8 mouse cellular contexts compared by ENCODE assay signal in the genomic region with DNA sequence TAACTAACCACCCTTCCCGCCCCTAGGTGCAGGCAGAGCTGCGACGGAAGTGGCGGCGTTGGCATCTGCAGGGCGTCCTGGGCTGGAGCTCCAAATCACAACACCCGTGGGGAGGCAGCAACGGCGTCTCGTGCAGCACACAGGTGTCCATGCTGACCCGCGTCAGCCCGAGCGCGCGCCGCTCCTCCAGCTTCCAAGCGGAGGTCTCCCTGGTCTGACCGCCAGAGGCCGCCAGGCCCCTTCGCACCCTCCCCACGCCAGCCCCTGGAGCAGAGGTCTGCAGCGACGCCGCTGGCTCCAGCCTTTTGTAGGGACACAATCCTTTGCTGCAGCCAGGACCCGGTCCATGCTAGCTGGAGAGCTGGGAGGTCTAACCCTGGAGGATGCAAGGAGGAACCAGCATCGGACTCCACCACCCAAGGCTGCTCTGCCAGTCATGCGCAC. TPM values are rescaled to one million over a fixed set of nuclear protein-coding genes. Genes with fewer than 3 reads are reported as not detected.
DNase-seq lines count a peak whose midpoint lies in the region; ATAC-seq and TF ChIP-seq lines count a peak whose summit lies in the region.

No protein-coding gene starts in this region.

- ATAC-seq in frontal cortex, adult (ENCODE audit: low TSS enrichment), result no peak
- no peak for ATAC-seq in intestine, postnatal 0 days
- ATAC-seq in neural tube, embryonic 13.5 days (ENCODE audit: low read depth), result peak; percentile 66

- H3K79me2 ChIP-seq in heart, adult 2 months (replicated peaks; ENCODE audit: control insufficient read depth, insufficient read depth, low read length), result no peaks in the 10 kb centered on the region

- intact Hi-C loops in heart, adult 2 months (cut with DNase I), result no loop called here

- H3K4me1 ChIP-seq in heart, adult 2 months (ENCODE audit: control insufficient read depth, insufficient read depth, low read length), result peaks cover 10% of the 10 kb centered on the region
- peaks cover 2% of the 10 kb centered on the region; the same call in 1 of the 2 replicates for H3K4me1 ChIP-seq in intestine, postnatal 0 days (replicated peaks; ENCODE audit: control insufficient read depth, insufficient read depth, low read length)
- H3K4me1 ChIP-seq in neural tube, embryonic 13.5 days (replicated peaks), result peaks cover 34% of the 10 kb centered on the region
- peaks cover 50% of the 10 kb centered on the region for H3K4me1 ChIP-seq in thymus, adult 2 months (replicated peaks; ENCODE audit: control insufficient read depth, insufficient read depth, low read length)

- H3K27ac ChIP-seq in heart, adult 2 months, result no peak overlapping the region
- no peak overlapping the region for H3K27ac ChIP-seq in intestine, postnatal 0 days (ENCODE audit: low read depth, low read length)
- H3K27ac ChIP-seq in neural tube, embryonic 13.5 days (replicated peaks), result no peak overlapping the region
- H3K27ac ChIP-seq in thymus, adult 2 months (ENCODE audit: control insufficient read depth, insufficient read depth, low read length), result peak overlapping the region; percentile 8; the same call in 1 of the 2 replicates

- no peak overlapping the region; the same call in 1 of the 2 replicates for H3K4me3 ChIP-seq in heart, adult 2 months
- peak overlapping the region; percentile 12; the same call in 1 of the 2 replicates for H3K4me3 ChIP-seq in intestine, postnatal 0 days (ENCODE audit: low read depth, low read length)
- peak overlapping the region; percentile 38 for H3K4me3 ChIP-seq in neural tube, embryonic 13.5 days
- H3K4me3 ChIP-seq in thymus, adult 2 months (ENCODE audit: control insufficient read depth, insufficient read depth, low read length), result peak overlapping the region; percentile 59

- TF ChIP-seq POLR2A in heart, adult 2 months (IDR thresholded peaks at IDR 0.05; ENCODE audit: insufficient read depth, low read depth, low read length), result no peak
- TF ChIP-seq POLR2A in thymus, adult 2 months (IDR thresholded peaks at IDR 0.05; ENCODE audit: control insufficient read depth, extremely low read depth, insufficient read depth, low read length, poor library complexity), result peak; percentile 25; the same call in 1 of the 2 replicates

- no peaks in the 10 kb centered on the region for H3K27me3 ChIP-seq in heart, adult 2 months (ENCODE audit: control insufficient read depth, insufficient read depth, low read length)
- H3K27me3 ChIP-seq in intestine, postnatal 0 days (replicated peaks; ENCODE audit: control insufficient read depth, insufficient read depth, low read length), result no peaks in the 10 kb centered on the region
- peaks cover 39% of the 10 kb centered on the region for H3K27me3 ChIP-seq in neural tube, embryonic 13.5 days
- no peaks in the 10 kb centered on the region for H3K27me3 ChIP-seq in thymus, adult 2 months (ENCODE audit: control insufficient read depth, insufficient read depth, low read length)

- no peaks in the 10 kb centered on the region for H3K36me3 ChIP-seq in heart, adult 2 months (ENCODE audit: control insufficient read depth, insufficient read depth, low read length)
- H3K36me3 ChIP-seq in intestine, postnatal 0 days (ENCODE audit: control insufficient read depth, insufficient read depth), result peaks cover 21% of the 10 kb centered on the region; the same call in 1 of the 2 replicates
- no peaks in the 10 kb centered on the region for H3K36me3 ChIP-seq in neural tube, embryonic 13.5 days
- no peaks in the 10 kb centered on the region for H3K36me3 ChIP-seq in thymus, adult 2 months (ENCODE audit: control insufficient read depth, insufficient read depth, low read length)

- TF ChIP-seq CTCF in heart, adult 2 months (IDR thresholded peaks at IDR 0.05), result peak; percentile 79
- peak; percentile 86 for TF ChIP-seq CTCF in intestine, postnatal 0 days (IDR thresholded peaks at IDR 0.05; ENCODE audit: low read depth)
- TF ChIP-seq CTCF in thymus, adult 2 months (IDR thresholded peaks at IDR 0.05; ENCODE audit: borderline replicate concordance, control insufficient read depth, extremely low read depth, insufficient read depth, low read length, poor library complexity), result peak; percentile 85

- no peaks in the 10 kb centered on the region for H3K9me3 ChIP-seq in intestine, postnatal 0 days (ENCODE audit: control insufficient read depth)
- H3K9me3 ChIP-seq in neural tube, embryonic 13.5 days, result no peaks in the 10 kb centered on the region

- WGBS in heart, adult 2 months, result 1% methylated on average over 28 of the region's 28 CpGs
- WGBS in intestine, postnatal 0 days, result 17% methylated on average over 28 of the region's 28 CpGs
- 1% methylated on average over 28 of the region's 28 CpGs for WGBS in neural tube, embryonic 13.5 days
- WGBS in thymus, adult 2 months, result 3% methylated on average over 28 of the region's 28 CpGs

- peak; percentile 50 to 51 for DNase-seq in frontal cortex, postnatal 36 days (ENCODE audit: low spot score in 2 of 2)
- DNase-seq in embryo, embryonic 11.5 days (ENCODE audit: low read depth, low spot score), result peak; percentile 47
- peak; percentile 72 to 76 for DNase-seq in heart, adult 2 months
- peak; percentile 70 to 72 for DNase-seq in lung, adult 18-20 months
- DNase-seq in thymus, adult 2 months, result peak; percentile 78

- TF ChIP-seq EP300 in heart, adult 2 months (IDR thresholded peaks at IDR 0.05; ENCODE audit: insufficient read depth, low read depth, low read length), result 0 out of 2 replicates have a peak, but pooled peaks have one; percentile 20

- peak overlapping the region; percentile 48 for H3K4me2 ChIP-seq in intestine, postnatal 0 days (replicated peaks; ENCODE audit: low read depth)
- H3K4me2 ChIP-seq in neural tube, embryonic 13.5 days, result peak overlapping the region; percentile 65

- peak overlapping the region; percentile 23 for H3K9ac ChIP-seq in heart, adult 2 months (ENCODE audit: low read depth, low read length)
- no peak overlapping the region for H3K9ac ChIP-seq in intestine, postnatal 0 days (ENCODE audit: low read depth, low read length)
- peak overlapping the region; percentile 64 for H3K9ac ChIP-seq in neural tube, embryonic 13.5 days

RNA-seq across cellular contexts. Expression of a gene that starts 26.9 kb away (rescaled TPM):
- total RNA-seq in heart, adult 2 months (2021), result 1 to 10 TPM; 1.2 to 1.4 TPM
- 0.41 and 0.45 TPM in 2 replicates for polyA plus RNA-seq in heart, adult 2 months (2012; rRNA removed)
- polyA plus RNA-seq in intestine, postnatal 0 days (2015; fragmentation: Nextera tagmentation; extraction: Ambion mirVana), result 22.8 and 23.3 TPM in 2 replicates
- 0.25 and 1.0 TPM in 2 replicates for polyA plus RNA-seq in neural tube, embryonic 13.5 days (2015; fragmentation: Nextera tagmentation; extraction: Ambion mirVana)
- polyA plus RNA-seq in thymus, adult 2 months (2012; rRNA removed), result 6.5 and 7.0 TPM in 2 replicates

RNA-seq across cellular contexts. Expression of a gene that starts 27.5 kb away (rescaled TPM):
- total RNA-seq in heart, adult 2 months (2021), result not detected
- polyA plus RNA-seq in heart, adult 2 months (2012; rRNA removed), result 0.12 and 0.88 TPM in 2 replicates
- 0.34 TPM in 1 of 2 replicates, not detected in the other for polyA plus RNA-seq in intestine, postnatal 0 days (2015; fragmentation: Nextera tagmentation; extraction: Ambion mirVana)
- polyA plus RNA-seq in neural tube, embryonic 13.5 days (2015; fragmentation: Nextera tagmentation; extraction: Ambion mirVana), result not detected in 2 replicates
- polyA plus RNA-seq in thymus, adult 2 months (2012; rRNA removed), result 0.31 and 0.62 TPM in 2 replicates

RNA-seq across cellular contexts. Expression of a gene that starts 35.9 kb away (rescaled TPM):
- total RNA-seq in heart, adult 2 months (2021), result 1 to 10 TPM; 3.9 to 5.0 TPM
- 6.7 and 9.5 TPM in 2 replicates for polyA plus RNA-seq in heart, adult 2 months (2012; rRNA removed)
- polyA plus RNA-seq in intestine, postnatal 0 days (2015; fragmentation: Nextera tagmentation; extraction: Ambion mirVana), result 42.4 and 47.8 TPM in 2 replicates
- 22.7 and 25.2 TPM in 2 replicates for polyA plus RNA-seq in neural tube, embryonic 13.5 days (2015; fragmentation: Nextera tagmentation; extraction: Ambion mirVana)
- 43.6 and 49.2 TPM in 2 replicates for polyA plus RNA-seq in thymus, adult 2 months (2012; rRNA removed)

RNA-seq across cellular contexts. Expression of a gene that starts 40.8 kb away (rescaled TPM):
- total RNA-seq in heart, adult 2 months (2021), result 100 to 1,000 TPM; 125 to 138 TPM
- polyA plus RNA-seq in heart, adult 2 months (2012; rRNA removed), result 103 and 154 TPM in 2 replicates
- polyA plus RNA-seq in intestine, postnatal 0 days (2015; fragmentation: Nextera tagmentation; extraction: Ambion mirVana), result 144 and 145 TPM in 2 replicates
- 162 and 189 TPM in 2 replicates for polyA plus RNA-seq in neural tube, embryonic 13.5 days (2015; fragmentation: Nextera tagmentation; extraction: Ambion mirVana)
- polyA plus RNA-seq in thymus, adult 2 months (2012; rRNA removed), result 18.2 and 28.4 TPM in 2 replicates

RNA-seq across cellular contexts. Expression of a gene that starts 49.6 kb away (rescaled TPM):
- total RNA-seq in heart, adult 2 months (2021), result 10 to 100 TPM; 28.7 to 33.1 TPM
- 23.1 and 39.2 TPM in 2 replicates for polyA plus RNA-seq in heart, adult 2 months (2012; rRNA removed)
- polyA plus RNA-seq in intestine, postnatal 0 days (2015; fragmentation: Nextera tagmentation; extraction: Ambion mirVana), result 32.5 and 35.6 TPM in 2 replicates
- polyA plus RNA-seq in neural tube, embryonic 13.5 days (2015; fragmentation: Nextera tagmentation; extraction: Ambion mirVana), result 56.5 and 58.6 TPM in 2 replicates
- polyA plus RNA-seq in thymus, adult 2 months (2012; rRNA removed), result 93.3 and 95.4 TPM in 2 replicates
